Mouse (Mus musculus): ENCODE data around the gene Cilp2. TPM values are rescaled to one million over a fixed set of nuclear protein-coding genes. Genes with fewer than 3 reads are reported as not detected.

Gene Cilp2
- total and polyA plus RNA-seq, 2 experiments, result 0.05 TPM; not detected in 1

DNA sequence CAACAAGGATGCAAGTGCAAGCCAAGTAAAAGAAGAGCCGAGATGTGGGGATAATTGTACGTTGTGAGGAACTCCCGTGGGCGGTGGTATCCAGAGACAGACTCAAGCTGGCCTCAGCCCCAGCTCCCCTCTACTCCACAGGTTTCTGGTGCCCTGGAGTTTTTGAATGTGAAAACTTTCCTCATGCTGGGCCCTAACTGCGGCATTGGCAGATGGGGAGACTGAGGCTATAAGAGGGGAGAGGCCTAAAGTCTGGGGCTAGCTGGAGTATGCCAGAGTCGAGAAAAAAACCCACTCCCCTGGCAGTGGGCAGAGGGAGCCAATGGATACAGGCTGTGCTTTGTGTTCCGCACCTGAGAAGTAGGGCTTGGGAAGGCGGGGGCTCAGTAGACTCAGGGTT is 16.6 kb upstream of the Cilp2 start:
- Histone ChIP-seq H3K79me2 (ENCODE audit: control insufficient read depth, insufficient read depth, low read length) (peaks cover 6% of the 10 kb centered on the region), H3K27me3 (ENCODE audit: control insufficient read depth, insufficient read depth, low read length) (no peaks in the 10 kb centered on the region), H3K27ac (replicated peaks; ENCODE audit: insufficient read depth, low read depth, low read length) (no peak overlapping the region), H3K36me3 (ENCODE audit: control insufficient read depth, insufficient read depth, low read length) (no peaks in the 10 kb centered on the region), H3K9ac (ENCODE audit: low read depth, low read length) (no peak overlapping the region), H3K4me3 (ENCODE audit: insufficient read depth, low read depth, low read length) (no peak overlapping the region), H3K4me1 (ENCODE audit: control insufficient read depth, insufficient read depth, low read length) (peaks cover 10% of the 10 kb centered on the region; the same call in 1 of the 2 replicates)
- WGBS, result 89% methylated on average over 8 of the region's 8 CpGs
- DNase-seq (ENCODE audit: extremely low read depth, low read depth, low spot score), result no peak
- TF ChIP-seq POLR2A (IDR thresholded peaks at IDR 0.05; ENCODE audit: extremely low read depth, insufficient read depth, low read length) (no peak), CTCF (IDR thresholded peaks at IDR 0.05; ENCODE audit: low read depth, low read length) (no peak)

DNA sequence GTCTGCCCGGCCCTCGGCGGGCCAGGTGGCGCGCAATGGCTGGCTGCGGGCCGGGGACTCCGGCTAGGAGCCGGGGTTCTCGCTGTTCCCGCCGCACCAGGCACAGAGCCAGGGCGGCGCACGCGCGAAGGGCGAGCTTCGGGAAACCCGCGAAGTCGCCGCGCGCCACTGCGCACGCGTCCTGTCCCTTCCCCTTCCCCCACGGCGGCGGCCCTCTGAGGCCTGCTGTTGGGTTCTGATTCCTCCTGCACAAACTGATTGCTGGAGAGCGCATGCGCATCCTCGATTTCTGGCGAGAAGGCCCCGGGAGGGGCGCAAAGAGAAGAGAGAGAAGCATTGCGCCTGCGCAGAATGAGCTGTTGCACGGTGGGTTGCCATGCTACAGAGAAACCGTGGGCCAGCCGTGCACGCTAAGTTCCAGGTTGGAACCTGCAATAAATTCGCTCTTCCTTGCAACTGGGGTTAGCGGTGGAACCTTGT is 15.6 kb upstream of the Cilp2 start:
- H3K4me3 ChIP-seq (ENCODE audit: insufficient read depth, low read depth, low read length), result peak overlapping the region; percentile 50
- TF ChIP-seq CTCF (IDR thresholded peaks at IDR 0.05; ENCODE audit: low read depth, low read length), result no peak
- WGBS, result under 1% methylated on average over 45 of the region's 45 CpGs
- peaks cover 9% of the 10 kb centered on the region for H3K79me2 ChIP-seq (ENCODE audit: control insufficient read depth, insufficient read depth, low read length)
- peaks cover 12% of the 10 kb centered on the region for H3K4me1 ChIP-seq (ENCODE audit: control insufficient read depth, insufficient read depth, low read length)
- H3K36me3 ChIP-seq (ENCODE audit: control insufficient read depth, insufficient read depth, low read length), result no peaks in the 10 kb centered on the region
- peak overlapping the region; percentile 49 for H3K27ac ChIP-seq (replicated peaks; ENCODE audit: insufficient read depth, low read depth, low read length)
- peak overlapping the region; percentile 64 for H3K9ac ChIP-seq (ENCODE audit: low read depth, low read length)
- no peaks in the 10 kb centered on the region for H3K27me3 ChIP-seq (ENCODE audit: control insufficient read depth, insufficient read depth, low read length)
- peak; percentile 89 for DNase-seq (ENCODE audit: extremely low read depth, low read depth, low spot score)

DNA sequence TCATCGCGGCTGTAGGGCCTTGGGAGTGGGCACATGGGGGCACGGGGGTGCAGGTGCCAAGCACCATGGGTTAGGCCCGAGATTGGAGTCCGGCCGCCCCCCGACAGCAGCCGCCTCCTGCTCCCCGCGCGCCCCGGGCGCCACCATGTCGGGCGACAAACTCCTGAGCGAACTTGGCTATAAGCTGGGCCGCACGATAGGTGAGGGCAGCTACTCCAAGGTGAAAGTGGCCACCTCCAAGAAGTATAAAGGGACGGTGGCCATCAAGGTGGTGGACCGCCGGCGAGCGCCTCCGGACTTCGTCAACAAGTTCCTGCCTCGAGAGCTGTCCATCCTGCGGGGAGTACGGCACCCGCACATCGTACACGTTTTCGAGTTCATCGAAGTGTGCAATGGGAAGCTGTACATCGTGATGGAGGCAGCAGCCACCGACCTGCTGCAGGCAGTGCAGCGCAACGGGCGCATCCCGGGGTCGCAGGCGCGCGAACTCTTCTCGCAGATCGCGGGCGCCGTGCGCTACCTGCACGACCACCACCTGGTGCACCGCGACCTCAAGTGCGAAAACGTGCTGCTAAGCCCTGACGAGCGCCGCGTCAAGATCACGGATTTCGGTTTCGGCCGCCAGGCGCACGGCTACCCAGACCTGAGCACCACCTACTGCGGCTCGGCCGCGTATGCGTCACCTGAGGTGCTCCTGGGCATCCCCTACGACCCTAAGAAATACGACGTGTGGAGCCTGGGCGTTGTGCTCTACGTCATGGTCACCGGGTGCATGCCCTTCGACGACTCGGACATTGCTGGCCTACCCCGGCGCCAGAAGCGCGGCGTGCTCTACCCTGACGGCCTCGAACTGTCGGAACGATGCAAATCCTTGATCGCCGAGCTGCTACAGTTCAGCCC is 14.9 kb upstream of the Cilp2 start, which contains the start of the genes Tssk6, Ndufa13 and Yjefn3:
Gene Tssk6, plus strand, starts transcription at position 22 of the 900 bp plus-strand sequence.
Gene Ndufa13, minus strand, starts transcription at position 396 of the 900 bp plus-strand sequence.
Gene Yjefn3, minus strand, starts transcription at position 550 of the 900 bp plus-strand sequence.
- Histone ChIP-seq H3K4me3 (ENCODE audit: insufficient read depth, low read depth, low read length) (peak within 1 kb of the TSS; percentile 93), H3K9ac (ENCODE audit: low read depth, low read length) (peak within 1 kb of the TSS; percentile 86), H3K4me1 (ENCODE audit: control insufficient read depth, insufficient read depth, low read length) (peaks cover 18% of the 10 kb centered on the region), H3K27ac (replicated peaks; ENCODE audit: insufficient read depth, low read depth, low read length) (peak within 1 kb of the TSS; percentile 89), H3K27me3 (ENCODE audit: control insufficient read depth, insufficient read depth, low read length) (no peaks in the 10 kb centered on the region), H3K79me2 (ENCODE audit: control insufficient read depth, insufficient read depth, low read length) (peaks cover 13% of the 10 kb centered on the region), H3K36me3 (ENCODE audit: control insufficient read depth, insufficient read depth, low read length) (no peaks in the 10 kb centered on the region)
- no peak for DNase-seq (ENCODE audit: extremely low read depth, low read depth, low spot score)
- TF ChIP-seq CTCF (IDR thresholded peaks at IDR 0.05; ENCODE audit: low read depth, low read length), result 0 out of 2 replicates have a peak, but pooled peaks have one; percentile 1
- TF ChIP-seq POLR2A (IDR thresholded peaks at IDR 0.05; ENCODE audit: extremely low read depth, insufficient read depth, low read length), result no peak
- 10% methylated on average over 89 of the region's 89 CpGs for WGBS

DNA sequence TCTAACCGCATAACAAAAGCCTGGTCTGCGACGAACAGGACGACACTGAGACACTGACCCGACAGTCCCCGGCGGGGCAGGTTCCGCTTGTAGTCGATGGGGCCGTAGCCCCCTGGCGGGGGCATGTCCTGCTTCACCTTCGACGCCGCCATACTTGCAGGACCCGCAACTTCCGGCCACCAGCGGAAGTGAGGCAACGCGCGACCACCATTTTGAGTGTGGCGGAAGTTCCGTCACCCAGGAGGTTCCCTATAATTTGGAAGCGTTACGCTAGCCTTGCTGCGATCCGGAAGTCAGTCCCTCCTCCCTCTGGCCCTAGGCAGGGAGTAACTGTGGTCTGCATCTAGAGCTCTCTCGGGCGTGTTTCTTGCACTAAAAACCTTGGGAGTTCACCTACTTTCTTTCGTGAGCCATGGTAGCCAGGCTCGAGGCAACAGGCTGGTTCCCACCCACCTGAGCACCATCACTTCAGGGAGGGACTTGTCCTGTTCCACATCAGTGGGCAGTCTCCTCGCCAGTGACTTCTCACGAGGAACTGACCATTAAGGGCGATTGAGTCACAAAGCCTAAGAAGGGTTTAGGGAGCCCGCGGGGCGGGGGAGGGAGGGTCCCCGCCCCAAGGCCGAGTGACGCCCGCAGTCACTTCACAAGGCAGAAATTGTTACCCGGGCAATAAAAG is 14.1 kb upstream of the Cilp2 start:
- 3% methylated on average over 41 of the region's 41 CpGs for WGBS
- TF ChIP-seq POLR2A (IDR thresholded peaks at IDR 0.05; ENCODE audit: extremely low read depth, insufficient read depth, low read length), result peak; percentile 61; the same call in 1 of the 2 replicates
- TF ChIP-seq CTCF (IDR thresholded peaks at IDR 0.05; ENCODE audit: low read depth, low read length), result peak; percentile 62
- H3K79me2 ChIP-seq (ENCODE audit: control insufficient read depth, insufficient read depth, low read length), result peaks cover 13% of the 10 kb centered on the region
- peak overlapping the region; percentile 93 for H3K4me3 ChIP-seq (ENCODE audit: insufficient read depth, low read depth, low read length)
- no peaks in the 10 kb centered on the region for H3K36me3 ChIP-seq (ENCODE audit: control insufficient read depth, insufficient read depth, low read length)
- H3K27ac ChIP-seq (replicated peaks; ENCODE audit: insufficient read depth, low read depth, low read length), result peak overlapping the region; percentile 89
- H3K4me1 ChIP-seq (ENCODE audit: control insufficient read depth, insufficient read depth, low read length), result peaks cover 25% of the 10 kb centered on the region
- H3K9ac ChIP-seq (ENCODE audit: low read depth, low read length), result peak overlapping the region; percentile 86
- DNase-seq (ENCODE audit: extremely low read depth, low read depth, low spot score), result peak; percentile 87
- no peaks in the 10 kb centered on the region for H3K27me3 ChIP-seq (ENCODE audit: control insufficient read depth, insufficient read depth, low read length)

DNA sequence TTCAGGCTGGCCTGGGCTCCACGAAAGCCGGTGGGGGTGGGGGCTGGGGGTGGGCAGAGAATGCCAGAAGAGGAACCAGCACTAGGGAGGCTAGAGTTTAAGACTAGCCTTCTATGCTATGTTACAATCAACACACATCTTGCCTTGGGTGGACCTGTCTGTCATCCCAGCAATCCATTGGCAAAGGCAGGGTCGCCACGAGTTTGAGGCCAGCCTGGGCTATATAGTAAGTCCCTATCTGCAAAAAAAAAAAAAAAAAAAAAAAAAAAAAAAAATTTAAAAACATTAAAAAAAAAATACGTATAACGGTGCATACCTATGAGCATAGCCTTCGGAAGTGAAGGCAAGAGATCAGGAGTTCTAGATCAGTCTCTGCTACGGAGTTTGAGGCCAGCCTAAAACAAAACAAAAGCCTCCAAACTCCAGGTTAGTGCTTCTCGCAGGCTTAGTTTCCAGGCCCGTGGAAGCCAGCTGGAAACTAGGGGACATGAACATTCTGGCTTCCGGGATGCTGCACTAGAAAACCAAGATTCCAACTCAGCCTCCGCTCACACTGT is 13.5 kb upstream of the Cilp2 start:
- TF ChIP-seq POLR2A (IDR thresholded peaks at IDR 0.05; ENCODE audit: extremely low read depth, insufficient read depth, low read length) (no peak), CTCF (IDR thresholded peaks at IDR 0.05; ENCODE audit: low read depth, low read length) (no peak)
- H3K4me1 ChIP-seq (ENCODE audit: control insufficient read depth, insufficient read depth, low read length), result peaks cover 29% of the 10 kb centered on the region

More for the DNA sequence above, 13.5 kb upstream of the Cilp2 start:
- WGBS, result 7% methylated on average over 12 of the region's 12 CpGs
- no peak for DNase-seq (ENCODE audit: extremely low read depth, low read depth, low spot score)
- Histone ChIP-seq H3K27ac (replicated peaks; ENCODE audit: insufficient read depth, low read depth, low read length) (peak overlapping the region; percentile 89), H3K79me2 (ENCODE audit: control insufficient read depth, insufficient read depth, low read length) (peaks cover 17% of the 10 kb centered on the region), H3K27me3 (ENCODE audit: control insufficient read depth, insufficient read depth, low read length) (no peaks in the 10 kb centered on the region), H3K9ac (ENCODE audit: low read depth, low read length) (peak overlapping the region; percentile 86), H3K4me3 (ENCODE audit: insufficient read depth, low read depth, low read length) (peak overlapping the region; percentile 93), H3K36me3 (ENCODE audit: control insufficient read depth, insufficient read depth, low read length) (no peaks in the 10 kb centered on the region)

All from liver, adult 2 months (tissue).